Mouse (Mus musculus) kidney, adult 18-20 months (tissue): ENCODE measurements around the gene Cox4i2.
A peak's percentile ranks its signal among the peaks of the same experiment; 100 is the strongest.

ENCODE experiments used
- DNase-seq: peaks from one replicate; pipeline ENCODE4 v3.0.0; 2021

Cox4i2 gene

DNA sequence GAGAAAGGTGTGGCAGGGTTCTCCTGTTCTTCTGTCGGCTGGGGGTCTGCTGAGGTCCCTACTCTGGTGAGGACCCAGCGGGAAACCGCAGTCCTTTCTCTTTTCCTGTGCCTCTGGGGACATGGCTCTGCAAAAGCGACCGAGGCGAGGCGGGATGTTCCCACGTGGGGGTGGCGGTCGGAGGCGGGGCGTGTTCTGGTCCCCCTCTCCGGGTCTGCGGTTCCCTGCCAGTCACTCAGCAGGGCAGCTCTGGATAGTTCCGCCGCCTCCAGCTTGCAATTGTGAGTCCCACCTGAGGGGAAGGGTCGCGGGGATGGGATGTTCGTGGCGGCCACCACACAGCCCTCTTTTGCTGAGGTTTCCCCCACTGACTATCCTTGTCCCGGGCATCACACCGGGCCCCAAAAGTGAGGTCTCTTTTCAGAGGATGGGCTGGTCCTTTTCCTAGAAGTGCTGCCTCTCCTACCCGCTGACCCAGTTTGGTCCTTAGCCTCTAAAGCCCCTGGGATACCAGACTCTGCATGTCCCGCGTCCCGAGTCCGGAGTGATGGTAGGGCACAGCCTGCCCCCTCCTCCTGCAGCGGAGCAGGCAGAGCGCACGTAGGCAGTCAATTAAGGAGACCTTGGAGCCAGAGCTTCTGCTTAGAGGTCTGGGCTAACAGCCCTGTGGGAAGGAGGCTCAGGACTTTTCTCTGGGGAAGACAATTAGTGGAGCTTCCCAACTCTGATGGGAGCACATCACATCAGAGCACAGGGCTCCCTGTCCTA is at the start of gene Cox4i2:
Gene Cox4i2 (plus strand): TSS at position 230 of the 768 bp plus-strand sequence.
- DNase-seq: no peak

DNA sequence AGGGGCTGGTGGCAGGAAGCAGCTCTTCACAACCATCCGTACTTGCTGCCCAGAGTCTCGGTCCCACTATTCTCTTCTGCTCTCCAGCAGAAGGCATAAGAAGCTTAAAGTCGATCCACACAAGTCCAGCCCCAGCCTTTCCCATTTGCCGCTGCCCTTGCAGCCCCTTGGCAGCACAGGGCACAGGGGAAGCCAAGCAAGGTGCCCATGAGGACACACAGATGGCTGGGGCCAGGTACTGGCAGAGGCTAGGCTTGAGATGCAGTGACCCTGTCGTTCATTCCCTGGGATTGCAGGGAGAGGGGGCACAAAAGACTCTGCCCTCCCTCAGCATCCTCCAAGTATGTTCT is 49.7 kb upstream of the Cox4i2 start:
- no peak for DNase-seq

DNA sequence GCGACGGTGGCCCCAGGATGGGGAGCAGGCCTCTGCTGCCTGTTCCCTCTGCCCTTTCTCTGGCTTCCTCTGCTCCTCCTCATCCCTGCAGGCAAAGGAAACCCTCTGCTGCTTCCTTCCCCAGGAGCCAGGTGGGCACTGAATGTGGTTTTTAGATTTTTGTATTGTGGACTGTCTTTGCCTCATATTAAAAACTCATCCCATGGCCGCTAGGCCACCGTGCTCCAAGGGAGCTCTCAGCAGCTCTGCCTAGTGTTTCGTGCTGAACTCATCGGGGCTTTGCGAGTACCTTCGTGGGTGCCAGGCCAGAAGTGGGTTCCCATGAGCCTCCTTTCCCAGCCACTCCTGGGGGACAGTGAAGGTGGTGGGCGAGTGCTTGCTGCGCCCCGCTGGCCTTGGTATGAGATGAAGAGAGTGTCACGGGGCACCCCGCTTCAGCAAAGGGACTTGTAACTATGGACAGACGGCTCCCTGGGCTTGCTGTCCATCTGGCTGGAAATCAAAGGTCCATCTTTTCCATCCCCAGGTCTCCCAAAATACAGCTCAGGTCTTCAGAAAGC is 49.1 kb upstream of the Cox4i2 start:
- DNase-seq: no peak

DNA sequence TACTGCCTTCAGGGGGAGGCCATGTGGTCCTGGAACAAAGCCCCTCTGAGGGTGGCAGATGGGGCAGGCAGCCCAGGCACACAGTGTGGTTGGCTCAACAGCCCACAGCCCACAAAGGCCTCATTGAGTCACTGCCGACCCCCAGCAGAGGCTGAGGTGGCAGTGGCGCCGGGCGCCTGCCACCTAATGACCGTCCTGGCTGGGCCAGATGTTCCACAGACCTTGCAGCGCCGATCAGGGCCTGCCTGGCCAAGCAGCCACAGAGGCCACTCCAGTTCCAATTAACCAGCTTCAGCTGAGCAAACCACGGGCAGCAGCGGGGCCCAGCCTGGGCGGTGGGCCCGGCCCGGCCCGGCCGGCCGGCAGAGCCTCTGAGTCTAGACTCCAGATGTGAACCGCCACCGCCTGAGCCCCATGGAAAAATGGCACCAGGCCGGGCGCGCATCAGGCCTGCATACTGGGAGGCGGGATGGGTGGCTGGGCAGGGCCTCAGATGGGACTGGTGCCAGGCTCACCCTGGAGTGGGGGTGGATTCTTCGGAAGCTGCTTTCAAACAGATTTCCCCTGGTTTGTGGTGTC is 47.9 kb upstream of the Cox4i2 start:
- peak; percentile 69 for DNase-seq

DNA sequence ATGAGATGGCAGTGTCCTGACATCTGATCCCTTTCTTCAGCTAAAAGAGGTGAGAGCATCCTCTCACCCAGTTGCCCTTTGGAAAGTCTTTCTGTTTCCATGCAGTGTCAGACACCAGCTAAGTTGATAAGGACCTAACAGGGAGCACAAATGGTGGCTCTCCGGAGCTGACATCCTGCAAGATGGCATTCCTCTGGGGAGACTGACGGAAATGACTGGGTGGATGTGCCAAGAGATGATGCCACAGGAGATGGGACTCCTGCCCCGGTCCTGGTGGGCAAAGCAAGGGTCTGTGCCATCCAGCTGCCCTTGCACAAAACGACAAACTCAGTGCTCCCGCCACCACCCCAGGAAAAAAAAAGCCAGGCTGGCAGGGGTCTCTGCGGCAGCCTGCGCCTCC is 46.8 kb upstream of the Cox4i2 start:
- DNase-seq: no peak

DNA sequence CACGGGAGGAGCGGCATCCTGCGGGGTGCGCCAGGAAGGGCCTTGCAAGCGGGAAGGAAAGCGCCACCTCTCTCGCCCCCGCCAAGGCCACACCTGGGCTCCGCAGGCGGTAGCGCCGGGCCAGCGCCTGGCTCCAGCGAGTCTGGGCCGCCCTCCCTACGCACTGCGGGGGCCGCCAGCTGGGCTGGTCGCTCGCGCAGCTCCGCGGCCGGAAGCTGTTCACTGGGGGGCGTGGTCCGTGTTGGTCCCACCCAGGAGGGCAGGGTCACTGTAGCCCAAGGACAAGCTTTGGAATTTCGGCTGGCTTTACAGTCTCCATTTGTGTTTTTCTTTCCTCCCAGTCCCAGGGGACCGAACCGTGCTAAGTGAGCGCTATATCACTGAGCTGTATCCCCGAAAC is 46.3 kb upstream of the Cox4i2 start:
- DNase-seq: peak; percentile 94

DNA sequence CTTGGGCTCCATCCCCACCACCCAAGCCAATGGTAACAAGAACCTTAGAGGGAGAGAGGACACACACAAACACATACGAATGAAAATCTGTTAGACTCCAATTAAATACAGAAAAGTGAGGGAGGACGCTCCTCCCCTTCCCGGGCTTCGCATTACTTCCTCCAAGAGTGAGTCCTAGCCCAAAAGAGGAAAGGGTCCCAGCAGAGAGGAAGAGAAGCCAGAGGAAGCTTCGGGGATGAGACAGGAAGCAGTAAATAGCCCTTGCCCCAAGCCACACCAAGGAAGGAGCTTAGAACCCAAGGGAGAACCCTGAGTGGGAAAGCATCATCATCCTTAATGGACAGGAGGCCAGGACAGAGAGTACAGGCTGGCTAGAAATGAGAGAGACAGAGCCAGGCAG is 44.9 kb upstream of the Cox4i2 start:
- no peak for DNase-seq

DNA sequence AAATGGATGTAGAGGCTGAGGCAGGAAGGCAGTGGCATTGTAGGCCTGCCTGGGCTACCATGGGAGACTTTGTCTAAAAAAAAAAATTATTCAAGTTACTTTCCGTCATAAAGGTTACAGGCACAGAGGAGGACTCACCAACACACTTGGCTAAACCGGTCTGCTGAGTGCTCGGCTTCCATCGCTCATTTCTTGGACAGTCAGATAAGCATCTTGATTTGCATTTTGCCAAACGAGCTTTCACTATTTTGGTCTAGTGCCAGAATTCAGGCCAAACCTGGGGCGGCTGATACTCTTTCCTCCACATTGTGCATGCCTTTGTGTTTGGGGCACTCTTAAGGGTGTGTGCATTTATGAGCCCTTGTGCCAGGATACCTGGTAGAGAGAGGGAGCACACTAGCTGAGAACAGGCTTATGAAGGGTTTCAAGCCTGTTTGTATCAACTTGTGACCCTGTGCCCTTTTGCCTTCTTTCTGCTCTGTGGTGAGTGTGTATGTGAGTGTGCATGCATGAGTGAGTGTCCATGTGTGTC is 37.7 kb upstream of the Cox4i2 start:
- DNase-seq: no peak

DNA sequence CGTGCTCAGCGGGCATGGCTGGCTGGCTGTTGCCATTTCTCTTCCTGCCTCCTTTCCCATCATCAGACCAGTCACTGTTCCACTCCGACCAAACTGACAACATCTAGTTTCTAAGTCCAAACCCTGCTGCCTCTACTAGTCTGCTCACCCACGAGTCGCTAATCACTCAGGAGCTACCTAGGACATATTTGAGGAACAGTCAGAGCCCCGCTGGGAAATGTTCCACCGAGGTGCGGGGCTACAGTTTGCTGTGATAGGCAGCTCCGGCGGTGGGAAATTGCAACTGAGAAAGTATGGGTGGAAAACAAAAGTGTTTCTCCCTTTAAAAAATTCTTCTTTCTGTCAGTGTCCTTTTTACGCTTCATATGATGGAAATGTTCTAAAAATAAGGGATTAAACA is 36.3 kb upstream of the Cox4i2 start:
- no peak for DNase-seq

DNA sequence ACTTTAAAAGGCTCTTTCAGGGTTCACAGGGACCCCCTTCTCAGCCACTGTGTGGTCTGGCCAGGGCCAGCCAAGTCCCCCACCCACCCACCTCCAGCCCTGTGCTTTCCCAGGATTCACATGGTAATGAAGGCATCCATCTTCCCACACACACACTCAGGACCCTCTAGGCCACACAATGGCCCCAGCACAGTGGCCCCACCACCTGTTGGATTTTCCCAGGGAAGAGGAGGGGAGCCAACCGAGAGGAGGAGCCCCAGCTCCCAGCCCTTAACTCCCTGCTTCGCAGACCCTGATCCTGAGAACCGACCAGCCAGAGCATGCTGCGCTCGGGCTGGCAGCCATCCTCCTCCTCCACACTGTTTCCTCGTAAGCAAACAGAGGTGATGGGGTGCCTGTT is 35.9 kb upstream of the Cox4i2 start:
- DNase-seq: no peak

DNA sequence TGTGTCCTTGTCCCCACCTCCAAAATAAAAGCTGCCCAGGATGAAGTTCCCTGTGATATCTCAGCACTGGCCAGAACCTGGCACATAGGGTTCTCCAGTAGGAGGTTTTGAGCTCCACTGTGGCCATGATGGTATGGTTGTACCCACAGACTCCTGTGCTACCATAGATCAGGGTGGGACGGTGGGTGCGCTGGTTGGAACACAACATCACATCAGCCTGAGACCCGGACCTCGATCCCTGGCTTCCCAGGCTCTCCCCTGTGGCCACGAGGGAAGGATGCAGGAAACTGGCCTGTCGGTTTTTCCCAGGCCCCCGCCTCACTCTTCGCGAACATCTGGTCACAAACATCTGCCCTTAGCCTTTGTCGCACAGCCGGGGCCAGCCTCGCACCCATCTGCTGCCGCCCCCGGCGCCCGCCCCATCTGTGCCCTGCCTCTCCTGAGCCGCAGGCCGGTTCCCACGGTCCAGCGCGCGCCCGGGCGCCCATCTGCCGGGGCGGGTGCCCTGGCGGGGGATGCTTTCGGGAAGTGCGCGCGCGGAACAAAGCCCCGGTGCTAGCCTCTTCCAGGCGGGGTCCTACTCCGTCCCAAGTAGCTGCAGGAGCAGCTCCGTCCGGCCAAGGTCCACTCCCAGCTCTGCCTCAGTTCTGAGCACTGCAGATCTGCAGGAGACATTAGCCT is 30.2 kb upstream of the Cox4i2 start:
- DNase-seq: peak; percentile 56

DNA sequence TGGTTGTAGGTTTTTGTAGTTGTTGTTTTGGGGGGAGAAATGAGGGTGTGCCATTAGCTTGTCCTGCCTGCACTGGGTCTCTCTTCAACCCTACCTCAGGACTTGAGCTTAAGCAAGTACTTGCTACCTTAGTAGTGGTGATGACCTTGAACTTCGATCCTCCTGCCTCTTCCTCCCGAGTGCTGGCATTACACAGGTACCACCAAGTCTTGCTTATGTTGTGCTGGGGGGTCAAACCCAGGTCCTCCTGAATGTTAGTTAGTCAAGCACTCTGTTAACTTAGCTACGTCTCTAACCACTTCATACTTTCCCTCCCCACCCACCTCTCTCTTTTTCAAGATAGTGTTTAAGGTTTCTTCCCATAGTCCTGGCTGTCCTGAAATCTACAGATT is 29.6 kb upstream of the Cox4i2 start:
- DNase-seq: no peak

DNA sequence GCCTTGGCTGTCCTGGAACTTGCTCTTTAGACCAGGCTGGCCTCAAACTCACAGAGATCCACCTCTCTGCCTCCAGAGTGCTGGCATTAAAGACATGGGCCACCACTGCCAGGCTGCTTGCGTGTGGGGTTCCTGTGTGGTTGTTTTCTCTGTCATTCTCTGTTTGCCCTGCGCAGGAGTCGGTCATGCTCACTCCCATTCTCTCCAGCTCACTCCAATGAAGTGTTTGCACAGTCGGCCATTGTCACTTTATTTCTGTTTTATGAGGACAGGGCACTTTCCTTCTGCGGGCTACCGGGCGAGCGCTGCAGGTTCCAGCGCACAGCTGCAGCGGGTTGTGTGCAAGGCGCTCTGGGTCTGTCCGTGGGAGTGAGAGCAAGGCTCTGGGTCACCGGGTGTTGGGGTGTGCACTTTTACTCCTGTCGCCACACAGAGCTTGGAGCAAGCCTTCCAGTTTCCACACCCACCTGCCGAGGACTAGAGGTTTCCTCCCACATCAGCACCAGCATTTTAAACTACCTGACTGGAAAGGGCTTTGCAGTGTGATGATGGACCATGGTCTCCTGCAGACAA is 28.7 kb upstream of the Cox4i2 start:
- DNase-seq: no peak

DNA sequence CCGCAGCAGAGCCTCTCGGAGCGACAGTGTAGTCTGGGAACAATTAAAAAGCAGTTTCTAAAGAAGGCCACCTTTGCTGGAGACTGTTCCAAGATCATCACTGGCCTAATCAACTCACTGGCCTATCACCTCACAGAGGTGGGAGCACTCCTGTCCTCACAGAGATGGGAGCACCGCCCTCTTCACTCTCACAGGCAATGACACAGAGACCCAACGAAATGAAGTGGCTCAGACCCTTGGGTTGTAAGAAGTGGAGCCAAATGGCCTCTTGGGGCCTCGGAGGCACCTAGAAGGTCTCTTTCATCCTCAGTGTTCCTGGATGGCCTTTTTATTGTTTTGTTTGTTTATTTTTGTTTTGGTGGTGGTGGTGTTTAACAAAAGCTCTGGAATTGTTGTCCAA is 27.8 kb upstream of the Cox4i2 start:
- no peak for DNase-seq

DNA sequence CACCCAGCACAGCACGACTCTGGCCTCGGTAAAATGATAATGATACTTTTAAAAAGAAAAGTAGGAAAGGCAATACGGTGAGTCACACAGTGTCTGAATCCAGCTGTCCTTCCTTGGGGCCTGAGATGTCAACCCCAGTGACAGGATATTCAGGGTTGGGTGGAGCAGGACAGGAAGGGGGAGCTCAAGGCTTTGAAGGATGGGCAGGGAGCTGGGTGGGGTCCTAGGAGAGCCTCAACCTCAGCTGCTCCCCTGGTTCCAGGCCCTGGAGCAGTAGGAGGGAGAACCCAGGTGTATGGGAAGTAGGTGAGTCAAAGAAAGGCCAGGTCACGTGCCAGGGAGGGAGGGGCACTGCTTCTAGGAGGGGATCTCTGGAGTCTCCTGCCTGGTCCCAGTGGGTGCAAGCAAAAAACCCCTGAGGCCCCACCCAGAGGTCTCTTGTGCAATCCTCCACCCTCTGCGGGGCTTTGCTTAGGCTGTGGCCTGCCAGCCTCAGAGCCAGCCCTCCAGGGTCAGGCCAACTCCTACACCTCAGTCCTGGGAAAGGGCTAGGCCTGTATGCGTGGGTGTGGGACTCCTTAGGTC is 27.1 kb upstream of the Cox4i2 start:
- peak; percentile 21 for DNase-seq

DNA sequence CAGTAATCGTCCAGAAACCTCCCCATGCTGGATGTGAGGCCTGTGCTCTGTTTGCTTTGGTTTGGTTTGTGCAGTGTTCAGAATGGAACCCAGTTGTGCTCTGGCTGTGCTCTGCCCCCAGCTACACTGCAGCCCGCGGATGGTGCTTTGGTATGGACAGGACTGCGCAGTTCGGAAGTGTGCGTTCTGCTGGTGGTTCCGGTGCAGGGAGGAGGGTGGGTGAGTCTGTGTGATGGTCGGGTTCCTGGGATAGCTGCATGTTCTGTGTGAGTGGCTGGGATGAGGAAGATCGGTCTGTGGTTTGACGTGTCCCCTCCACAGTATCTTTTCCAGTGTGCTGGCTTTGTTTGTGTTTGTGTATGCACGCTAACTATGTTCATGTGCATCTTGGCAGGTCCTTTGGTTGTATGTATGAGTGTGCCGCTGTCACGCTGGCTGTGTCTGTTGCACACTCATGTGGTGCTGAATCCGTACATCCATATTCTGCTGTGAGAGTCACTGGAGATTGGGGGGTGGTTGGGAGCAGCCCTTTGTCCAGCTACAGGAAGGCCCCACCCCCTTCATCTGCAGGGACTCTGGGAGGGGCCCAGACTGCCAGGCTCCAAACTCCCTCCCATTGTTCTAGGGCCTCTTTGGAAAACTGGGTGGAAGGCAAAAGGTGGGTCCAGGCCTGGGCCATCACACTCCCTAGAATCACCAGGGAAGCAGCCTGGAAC is 26.0 kb upstream of the Cox4i2 start:
- DNase-seq: peak; percentile 51

DNA sequence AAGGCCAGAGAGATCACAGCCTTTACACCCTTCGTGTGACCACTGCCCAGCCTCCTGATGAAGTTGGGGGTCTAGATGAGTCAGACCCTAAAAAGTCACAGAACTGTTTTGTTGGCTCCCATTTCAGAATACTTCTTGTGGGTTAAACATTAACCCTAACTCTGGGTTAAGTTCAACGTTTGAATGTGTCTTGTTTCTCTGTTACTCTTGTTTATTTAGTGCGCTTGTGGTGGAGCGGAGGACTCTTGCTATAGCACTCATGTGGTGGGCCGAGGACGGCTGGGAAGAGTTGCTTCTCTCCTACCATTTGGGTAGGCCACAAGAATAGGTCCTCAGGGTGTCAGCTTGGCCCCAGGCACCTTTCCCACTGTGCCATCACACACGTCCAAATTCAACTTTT is 25.4 kb upstream of the Cox4i2 start:
- DNase-seq: no peak

DNA sequence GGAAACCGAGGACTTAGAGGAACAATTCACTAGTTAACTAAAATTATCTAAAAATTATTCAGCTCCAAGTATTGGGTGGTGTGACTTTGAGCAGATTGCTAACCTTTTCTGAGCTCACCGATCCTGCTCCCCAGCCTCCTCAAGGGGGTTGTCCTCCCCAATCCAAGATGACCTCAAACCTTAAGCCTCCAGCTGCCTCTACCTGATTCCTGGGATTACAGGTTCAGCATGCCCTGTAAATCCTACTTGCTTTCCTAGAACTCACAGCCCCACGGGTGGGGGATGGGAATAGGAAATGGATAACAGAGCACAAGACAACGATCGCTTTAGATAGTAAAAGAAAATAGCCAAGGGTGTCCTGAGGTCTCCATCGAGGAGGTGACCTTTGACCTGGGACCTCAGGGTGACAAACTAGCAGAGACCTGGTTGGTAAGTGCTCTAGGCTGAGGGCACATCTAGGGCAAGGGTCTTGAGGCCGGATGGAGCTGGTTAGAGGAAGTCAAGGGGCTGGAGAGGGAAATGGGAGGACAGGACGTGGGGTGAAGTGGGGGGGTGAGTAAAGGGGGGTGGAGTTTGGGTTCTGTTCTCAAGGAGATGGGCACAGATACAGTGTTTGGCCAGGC is 24.8 kb upstream of the Cox4i2 start:
- peak; percentile 58 for DNase-seq

DNA sequence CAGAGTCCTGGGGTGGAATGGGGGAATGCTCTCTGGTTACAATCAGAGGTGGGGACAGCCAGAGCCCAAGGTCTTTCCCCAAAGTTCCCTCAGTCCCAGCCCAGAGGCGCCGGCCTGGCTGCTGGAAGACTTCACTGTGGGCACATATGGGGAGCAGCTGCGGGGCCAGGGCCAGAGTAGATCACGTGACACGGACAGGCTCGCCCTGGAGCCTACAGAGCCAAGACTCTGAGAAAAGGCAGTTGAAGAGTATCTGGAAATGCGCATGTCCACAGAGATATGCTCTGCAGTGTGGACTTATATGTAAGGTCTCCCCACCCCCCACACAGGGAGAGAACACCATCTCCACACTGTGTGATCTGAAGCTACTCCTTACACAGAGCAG is 24.3 kb upstream of the Cox4i2 start:
- peak; percentile 62 for DNase-seq

DNA sequence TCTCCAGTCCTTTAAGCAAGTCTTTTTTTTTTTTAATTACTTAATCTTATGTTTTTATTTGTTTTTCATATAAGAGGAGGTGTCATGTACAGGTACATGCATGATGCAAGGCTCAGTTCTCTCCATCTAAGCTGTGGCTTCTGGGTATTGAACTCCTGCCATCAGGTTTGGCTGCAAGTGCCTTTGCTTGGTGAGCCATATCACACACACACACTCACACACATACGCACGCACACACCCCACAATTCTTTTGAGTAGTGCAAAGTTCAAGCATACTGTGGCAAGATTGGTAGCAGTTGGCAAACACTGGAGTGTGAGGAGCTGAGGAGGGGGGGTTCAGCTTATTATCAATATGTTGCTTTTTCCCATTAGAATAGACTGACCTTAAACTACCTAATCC is 20.8 kb upstream of the Cox4i2 start:
- DNase-seq: no peak

DNA sequence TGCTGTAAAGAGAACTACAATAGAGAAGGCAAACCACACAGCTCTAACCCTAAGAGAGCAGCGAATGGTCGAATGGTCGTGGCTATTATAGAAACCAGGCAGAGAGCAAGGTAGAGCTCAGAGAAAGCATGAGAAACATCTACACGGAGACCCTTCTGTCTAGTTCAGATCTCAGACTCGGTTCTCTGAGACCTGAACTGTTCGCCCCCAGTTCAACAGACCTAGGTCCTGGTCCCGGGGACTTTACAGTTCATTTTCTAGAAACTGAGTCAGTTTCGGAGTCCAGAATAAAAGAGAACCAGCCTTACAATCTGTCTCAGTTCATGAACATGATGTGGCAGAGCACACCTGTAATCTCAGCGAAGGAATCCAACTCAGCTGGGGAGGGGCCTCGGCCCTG is 19.5 kb upstream of the Cox4i2 start:
- DNase-seq: no peak

DNA sequence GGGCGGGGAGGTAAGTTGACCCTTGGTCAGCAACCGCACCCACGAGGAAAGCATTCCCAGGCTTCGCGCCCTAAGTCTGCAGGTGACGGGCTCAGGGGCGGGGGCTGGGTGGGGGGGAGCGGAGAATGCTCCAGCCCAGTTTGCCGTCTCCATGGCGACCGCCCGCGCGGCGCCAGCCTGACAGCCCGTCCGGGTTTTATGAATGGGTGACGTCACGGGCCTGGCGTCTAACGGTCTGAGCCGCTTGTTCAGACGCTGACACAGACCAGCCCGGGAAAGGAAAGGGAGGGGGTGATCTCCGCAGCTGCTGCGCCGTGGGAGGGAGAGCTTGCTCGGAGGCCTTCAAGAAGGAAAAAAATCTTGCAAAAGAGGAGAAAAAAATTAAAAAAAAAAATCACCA is 19.0 kb upstream of the Cox4i2 start:
- DNase-seq: peak; percentile 95
